Mouse (Mus musculus) ES-Bruce4 (cell line): Measurements from ENCODE around the gene Ctbs.

ENCODE experiments used
- CTCF ChIP-seq: IDR thresholded peaks from one replicate; pipeline ENCODE4 v1.8.1; 2011; ENCODE audit warnings: low read depth, low read length
- EP300 ChIP-seq: IDR thresholded peaks from 2 replicates; pipeline ENCODE4 v1.6.1; 2011; ENCODE audit warnings: low read depth, low read length; ENCODE audit not compliant: insufficient read depth

- no peak for TF ChIP-seq CTCF
- no peak for TF ChIP-seq EP300
Measured at GRCm38 (mm10) chr3:146448969-146449368, 626 bp upstream of the Ctbs start.
